Mouse (Mus musculus) T-cell, adult 2 months (primary cell): ENCODE data around the gene Lsamp.
"Not testable (repeated sequence)": the region's sequence is repeated elsewhere in the genome, so short reads cannot be mapped to it uniquely, and the experiment has no call there.

Source experiments
- DNase-seq: peaks from one replicate; pipeline ENCODE4 v3.0.0; 2022; ENCODE audit warnings: low spot score

The Lsamp gene

DNA sequence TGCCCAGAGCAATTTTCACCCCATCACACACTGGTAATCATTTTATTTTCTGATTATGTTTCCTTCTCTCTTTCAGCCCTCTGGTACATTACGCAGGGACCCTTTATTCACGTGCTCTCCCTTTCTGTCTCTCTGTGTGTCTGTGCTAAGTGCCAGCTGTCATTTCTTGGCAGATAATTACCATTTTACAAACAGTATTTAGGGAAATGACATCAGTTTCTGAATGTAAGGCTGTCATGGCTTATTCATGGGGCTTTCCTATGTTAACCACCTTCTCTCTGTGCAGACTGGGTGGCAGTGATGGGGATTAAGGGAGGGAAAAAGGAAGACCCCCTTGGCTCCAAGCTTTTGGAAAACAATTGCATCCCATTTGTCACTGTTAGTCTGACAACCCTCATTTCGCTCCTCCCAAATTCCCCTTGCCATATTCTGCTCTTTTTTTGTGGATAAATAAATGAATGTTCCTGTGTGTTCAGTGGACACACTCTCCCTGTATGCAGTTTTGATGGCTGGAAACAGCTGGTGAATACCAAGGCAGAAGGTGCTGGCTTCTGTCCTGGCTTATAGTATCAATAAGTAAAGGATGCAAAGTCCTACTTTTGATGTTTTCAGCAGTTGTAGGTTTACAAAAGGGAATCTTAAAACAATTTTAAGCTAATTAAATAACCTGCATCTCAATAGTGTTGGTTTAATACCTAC lies 520.2 kb downstream of the Lsamp start:
- no peak for DNase-seq

DNA sequence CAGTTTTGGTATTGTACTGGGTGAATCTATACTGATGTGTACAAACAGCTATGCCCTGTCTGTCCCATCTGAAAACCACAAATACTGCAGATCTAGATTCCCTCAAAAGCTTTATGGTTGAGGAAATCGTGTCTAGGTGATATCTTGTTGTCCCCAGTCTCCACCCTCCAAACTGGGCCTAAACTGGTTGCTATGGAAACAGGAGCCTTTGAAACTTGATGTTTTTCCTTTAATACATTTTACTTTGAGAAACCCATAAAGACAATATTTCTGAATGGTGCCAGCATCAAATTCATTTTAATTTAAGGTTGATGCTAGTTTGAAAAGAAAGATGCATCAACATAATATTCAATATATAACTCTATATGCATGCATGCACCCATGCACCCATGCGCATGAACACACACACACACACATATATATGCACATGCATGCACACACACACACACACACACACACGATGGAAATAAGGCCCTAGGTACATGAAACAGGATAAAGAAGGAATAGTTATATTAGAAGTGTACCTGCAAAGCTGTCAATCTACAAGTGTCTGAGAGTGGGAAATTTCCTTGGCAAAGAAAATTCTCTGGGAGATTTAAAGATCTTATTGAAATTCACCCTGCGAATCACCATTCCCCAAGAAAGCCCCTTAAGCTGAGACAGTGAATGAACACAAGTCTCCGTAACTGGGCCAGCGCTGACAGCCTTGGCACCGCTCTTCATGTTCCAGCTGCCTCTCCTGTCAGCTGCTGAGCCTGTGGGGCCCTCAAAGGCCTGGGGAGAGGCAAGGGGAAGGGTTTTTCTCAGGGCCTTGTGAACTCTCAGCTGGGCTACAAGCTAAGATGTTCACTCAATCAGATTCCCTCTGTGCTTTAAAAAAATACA lies 525.2 kb downstream of the Lsamp start:
- no peak for DNase-seq

DNA sequence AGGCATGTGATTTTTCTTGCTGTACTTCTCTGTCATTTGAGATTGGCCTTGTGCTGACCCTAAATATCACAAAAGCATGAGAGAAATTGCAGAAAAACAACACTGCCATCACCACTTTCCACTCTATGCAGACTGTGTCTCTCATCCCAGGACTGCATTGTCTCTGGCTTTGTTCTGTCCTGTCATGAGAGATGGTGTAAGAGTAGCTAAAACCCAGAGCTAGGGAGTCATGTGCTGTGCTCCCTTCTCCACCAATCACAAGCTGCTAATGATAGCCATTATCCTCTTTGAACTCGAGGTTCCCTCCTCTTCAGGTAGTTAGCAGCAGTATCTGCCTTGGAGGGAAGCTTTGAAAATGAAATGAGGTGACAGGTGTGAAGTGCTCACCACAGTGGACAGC lies 552.6 kb downstream of the Lsamp start:
- no peak for DNase-seq

DNA sequence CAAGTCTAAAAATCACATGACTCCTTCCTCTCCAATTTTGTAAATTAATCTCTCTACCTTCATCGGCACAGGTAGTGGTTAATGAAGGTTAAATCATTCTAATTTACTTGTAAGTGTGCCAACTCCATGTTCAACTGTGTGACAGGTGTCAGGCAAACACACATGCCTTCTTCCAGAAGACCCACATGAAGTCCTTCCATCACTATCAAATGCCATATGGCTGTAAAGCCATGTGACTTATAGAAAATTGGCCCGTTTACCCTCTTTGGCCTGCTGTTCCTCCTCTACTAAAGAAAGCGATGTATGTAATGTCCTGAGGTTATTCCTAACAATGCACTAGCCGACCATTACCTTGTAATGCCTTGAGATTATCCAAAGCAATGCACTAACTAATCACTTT lies 565.5 kb downstream of the Lsamp start:
- DNase-seq: no peak

DNA sequence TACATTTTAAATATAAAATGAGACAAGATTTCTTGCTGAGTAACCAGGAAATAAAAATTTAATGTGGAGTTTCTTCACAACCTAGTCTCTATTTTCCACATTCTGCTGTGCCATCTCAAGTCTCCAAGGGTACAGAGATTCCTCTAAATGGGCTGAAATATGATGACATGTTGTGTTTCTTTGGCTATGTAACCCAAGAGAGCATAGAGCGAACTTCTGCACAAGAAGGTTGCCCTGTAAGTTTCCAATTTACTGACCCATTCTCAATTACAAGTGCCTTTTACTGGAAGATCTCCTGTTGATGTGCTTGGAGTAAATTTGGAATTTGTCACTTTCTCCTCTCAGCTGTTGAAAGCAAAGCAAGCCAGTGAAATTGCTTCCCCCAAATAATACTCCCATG lies 571.4 kb downstream of the Lsamp start:
- DNase-seq: no peak

DNA sequence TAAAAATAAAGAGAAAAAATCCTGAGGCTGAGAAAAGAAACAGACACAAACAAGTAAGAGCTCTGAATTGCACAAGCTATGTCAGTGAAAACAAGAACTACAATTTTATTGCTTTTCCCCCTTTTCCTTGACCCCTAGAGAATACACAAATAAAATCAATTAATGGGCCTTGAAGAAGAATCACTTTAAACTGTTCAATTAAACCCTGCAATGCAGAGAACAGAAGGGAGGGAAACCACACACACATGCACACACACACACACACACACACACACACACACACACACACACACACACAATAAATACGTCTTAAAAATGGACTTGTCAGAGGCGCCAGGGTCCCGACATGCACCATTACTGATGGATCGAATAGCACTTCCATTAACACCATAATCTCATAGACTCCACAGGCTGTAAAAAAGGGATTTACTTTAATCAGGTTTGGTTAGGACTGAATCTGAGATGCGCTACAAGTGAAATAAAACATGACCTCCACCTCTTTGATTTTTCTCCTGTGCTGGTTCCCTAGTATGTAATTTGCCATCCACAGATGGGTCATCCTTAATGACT lies 573.6 kb downstream of the Lsamp start:
- DNase-seq: no peak

DNA sequence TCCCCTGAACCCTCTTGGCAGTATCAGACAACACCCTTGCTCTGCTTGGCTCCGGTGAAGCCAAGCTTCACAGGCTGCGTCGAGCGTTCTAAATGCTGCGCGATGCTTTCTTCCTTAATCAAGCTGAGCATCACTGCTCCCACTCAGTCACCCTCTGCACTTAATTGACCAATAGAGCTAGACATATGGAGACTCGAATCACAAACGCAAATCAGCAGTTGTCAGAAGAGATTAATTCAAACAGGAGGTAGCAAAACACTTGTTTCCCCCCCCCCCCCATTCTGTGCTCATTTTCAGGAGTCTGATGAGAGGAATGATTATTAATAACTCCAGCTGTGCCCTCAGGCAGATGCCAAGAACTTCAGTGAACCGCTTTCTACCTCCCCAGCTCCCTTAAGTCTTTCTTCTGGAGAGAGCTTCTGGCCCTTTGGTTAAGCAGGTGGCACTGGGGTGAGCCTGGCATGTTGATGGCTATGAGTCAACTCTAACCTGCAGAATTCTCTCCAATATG lies 583.3 kb downstream of the Lsamp start:
- DNase-seq: no peak

DNA sequence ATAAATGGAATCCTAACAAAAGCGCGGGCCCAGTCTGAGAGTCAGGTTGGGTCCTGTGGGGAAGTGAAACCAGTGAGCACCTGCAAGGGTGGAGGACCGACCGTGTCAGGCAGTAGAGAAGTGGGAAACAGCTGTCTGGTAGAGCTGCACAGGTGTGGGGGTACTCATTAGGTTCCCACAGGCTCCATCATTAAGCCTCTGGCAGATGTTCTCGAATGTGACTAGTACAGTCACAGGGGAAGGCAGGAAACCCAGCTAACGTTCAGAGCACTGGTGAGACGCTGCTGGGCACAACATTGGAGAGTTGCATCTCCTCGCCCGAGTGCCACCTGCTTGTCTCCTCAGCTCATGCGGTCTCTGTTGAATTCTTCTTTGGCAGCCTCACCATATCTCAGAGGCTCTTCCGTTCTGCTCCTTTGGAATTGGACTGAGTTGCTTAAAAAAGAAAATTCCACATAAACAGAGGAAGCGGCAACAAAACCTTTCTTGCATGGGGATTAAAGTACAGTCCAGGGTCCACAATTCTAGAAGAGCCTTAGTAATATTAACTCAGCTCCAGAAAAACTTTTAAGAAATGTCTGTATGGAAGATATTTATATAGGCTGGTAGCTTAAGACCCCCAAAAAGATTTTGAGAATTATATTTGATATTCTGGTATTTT lies 588.1 kb downstream of the Lsamp start:
- no peak for DNase-seq

DNA sequence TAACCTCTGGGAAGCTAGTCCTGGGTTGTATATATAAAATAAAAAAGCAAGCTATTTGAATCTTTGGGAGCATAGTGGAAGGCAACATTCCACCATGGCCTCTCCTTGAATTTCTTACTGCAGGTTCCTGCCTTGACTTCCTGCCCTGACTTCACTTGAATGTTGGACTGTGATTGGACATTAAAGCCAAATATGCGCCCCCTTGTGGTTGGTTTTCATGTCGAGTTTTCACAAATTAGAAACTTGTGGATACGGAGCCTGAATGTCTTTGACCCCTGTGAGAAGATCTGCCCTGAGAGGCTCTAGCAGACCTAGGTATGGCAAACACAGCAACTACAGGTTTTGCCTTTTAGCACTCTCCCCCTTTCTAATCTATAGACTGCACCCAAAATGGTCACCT lies 597.9 kb downstream of the Lsamp start:
- DNase-seq: no peak

DNA sequence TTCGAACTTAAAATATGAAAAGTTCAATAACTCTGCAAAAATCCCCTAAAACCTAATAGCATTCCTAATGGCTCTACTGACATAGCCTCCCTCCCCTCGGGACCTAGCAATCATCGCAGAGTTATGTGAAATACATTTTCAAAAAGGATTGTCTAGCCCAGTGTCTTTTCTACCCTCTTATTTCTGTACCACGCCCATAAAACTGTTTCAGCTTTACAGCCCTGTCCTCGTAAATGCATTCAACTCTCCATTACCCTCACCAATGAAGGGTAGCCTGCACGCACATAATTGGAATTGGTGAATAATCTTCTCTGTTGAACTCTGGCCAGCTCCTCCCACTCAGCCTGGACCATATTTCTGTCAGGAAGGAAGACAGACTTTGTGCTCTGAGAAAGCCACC lies 609.0 kb downstream of the Lsamp start:
- no peak for DNase-seq

DNA sequence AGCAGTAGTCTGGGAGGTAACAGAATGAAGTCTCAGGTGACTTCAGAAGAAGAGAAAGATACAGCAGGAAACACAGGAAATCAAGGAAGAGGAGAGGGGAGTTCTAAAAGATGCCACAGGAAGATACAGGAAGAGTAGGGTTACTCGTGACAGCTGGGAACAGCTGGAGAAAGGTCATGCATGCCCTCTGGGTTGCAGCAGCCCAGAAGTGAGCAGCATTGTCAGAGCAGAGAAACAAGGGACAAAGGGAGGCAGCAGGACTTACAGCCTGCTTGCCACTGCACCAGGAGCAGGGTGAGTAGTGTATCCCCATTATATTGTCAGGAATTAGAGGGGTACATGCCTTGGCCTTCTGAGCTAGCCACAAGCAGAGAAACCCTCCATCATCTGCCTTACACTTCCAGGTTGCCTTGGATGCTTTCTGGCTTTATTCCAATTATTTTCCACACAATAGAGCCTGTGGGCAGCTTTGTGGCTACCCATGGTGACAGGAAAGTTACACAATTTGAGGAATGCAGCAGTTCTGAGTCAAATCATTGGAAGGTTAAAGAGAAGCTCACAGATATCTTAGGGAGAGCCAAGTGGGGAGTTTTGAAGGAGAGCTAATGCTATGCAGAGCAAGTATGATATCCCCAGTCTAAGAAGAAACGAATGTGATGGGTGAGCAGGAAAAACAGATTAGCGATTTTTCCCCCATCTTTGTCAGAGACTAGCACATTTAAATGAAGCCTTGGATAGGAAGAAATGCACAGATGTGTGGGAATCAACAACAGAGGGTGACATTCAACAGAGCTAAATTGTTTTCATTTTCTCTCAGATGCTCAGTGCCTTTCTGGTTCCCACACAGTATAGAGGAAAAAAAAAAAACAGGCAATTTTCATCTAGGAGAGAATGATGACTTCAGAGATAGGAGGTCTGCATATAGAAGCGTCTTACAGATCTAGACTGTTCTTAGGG lies 617.5 kb downstream of the Lsamp start:
- no peak for DNase-seq

DNA sequence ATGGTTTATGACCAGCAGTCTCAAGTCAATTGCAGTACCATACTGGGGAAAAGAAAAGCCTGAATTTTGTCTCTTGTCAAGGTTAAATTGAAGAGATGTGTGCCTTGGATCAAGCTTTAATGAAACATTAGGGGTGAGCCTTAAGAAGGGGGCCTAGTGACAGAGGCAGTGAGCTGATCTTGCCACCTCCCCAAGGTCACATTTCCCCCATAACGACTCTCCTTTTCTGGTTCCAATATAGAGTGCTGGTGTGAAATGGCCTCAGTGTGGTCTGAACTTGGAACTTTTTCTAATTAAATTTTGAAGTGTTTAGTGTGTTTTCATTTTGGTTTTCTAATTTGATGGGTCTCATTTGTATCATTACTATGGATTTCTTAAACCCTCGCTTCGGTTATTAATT lies 623.3 kb downstream of the Lsamp start:
- no peak for DNase-seq

DNA sequence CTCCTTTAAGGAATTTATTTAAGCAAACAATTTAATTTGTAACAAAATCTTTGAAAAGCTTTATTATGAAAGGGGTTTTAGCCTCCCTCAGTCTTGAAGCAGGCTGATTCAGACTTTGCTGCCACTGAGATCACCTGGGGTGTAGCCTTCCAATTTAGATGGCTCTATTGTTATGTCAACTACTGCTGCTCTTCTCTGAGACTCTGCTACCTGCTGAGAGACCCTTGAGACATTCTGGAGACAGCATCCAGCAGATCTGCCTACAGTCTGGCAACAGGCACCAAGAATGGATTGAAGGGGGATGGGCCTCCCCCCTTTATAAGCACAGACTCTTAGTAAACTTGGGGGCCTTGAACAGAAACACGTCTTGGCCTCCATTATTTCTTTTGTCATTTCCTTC lies 632.5 kb downstream of the Lsamp start:
- DNase-seq: not testable (repeated sequence)

DNA sequence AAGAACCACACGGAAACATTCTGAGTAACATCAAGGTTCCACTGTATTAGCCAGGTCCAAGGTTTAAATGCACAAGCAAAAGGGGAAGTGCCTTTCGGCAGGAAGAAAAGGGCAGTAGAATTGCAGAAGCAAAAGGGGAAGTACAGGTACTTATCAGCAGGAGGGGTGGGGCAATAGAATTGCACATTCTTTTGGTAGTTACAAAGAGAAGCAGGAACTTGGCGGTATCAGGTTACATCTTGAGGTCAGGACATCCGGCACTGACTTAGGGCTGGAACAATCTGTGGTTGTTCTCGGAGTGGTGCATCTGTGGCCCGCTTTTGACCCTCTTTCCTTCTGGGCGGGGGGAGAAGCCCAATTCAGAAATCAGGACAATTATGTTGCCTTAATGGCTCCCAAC lies 636.9 kb downstream of the Lsamp start:
- not testable (repeated sequence) for DNase-seq

DNA sequence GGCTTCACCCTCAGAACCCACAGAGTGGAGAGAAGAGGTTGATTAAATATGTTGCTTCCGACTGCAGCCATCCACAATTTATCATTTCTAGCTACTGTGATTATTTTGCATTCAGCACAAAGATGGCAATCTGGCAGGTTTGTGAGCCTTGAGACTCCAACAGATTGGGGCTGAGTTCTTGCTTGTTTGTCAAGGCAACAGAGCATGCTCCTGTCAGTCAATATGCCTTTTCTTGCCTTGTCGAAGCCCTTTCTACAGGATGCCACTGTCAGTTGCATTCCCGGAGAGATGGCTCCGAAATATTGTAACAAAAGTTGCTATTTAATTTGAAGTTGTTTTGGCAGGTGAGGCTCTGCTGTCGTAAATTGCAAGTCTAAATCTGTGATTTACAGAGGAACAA lies 643.0 kb downstream of the Lsamp start:
- DNase-seq: no peak

DNA sequence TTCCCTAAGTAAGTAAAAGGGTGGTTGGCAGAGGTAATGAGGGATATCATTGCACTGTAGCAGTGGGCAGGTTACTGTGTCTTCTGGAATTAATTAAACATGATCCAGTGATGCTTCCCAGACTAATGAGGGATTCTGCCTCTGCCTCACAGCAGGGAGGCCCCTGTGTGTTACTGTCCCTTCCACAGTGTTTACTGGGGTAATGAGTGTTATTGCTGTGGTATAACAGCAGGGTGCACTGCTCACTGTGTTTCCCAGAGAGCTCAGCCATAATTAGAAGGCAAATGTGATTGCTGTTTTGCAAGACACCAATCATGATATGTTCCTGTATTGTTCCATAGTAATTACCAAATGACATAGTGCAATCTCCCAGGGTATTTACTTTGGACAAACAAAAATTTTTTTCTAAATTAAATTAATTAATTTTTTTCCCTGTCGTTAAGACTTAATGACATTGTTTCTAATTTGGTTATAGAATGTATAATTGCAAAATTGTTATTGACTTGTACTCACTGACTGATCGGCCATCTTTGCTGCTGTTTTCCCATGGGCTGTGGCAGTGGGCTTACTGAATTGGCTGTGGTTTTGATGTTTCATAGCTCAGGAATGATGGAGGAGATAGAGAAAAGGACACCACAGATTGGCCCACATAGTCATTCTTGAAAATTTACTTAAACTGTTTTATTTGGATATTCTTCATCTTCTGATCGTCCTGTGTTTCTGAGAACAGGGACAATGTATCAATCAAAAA lies 655.6 kb downstream of the Lsamp start:
- DNase-seq: no peak

DNA sequence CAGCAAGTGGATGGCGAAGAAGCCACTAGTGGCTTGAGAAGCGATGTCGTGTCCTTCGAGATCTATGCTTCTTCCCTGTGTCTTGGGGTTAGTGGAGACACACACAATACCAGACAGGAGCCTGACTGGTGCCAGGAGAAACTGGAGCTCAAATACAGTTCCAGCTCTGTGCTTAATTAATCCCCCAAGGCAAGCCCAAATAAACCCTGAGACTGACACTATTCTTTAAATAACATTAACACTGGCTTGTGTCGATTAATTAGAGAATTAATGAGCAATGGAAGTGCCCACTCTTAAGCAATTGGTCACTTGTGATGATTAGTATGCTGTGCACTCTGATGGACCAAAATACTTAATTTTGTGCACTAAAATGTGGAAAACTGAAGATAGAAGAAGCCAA lies 668.6 kb downstream of the Lsamp start:
- no peak for DNase-seq

DNA sequence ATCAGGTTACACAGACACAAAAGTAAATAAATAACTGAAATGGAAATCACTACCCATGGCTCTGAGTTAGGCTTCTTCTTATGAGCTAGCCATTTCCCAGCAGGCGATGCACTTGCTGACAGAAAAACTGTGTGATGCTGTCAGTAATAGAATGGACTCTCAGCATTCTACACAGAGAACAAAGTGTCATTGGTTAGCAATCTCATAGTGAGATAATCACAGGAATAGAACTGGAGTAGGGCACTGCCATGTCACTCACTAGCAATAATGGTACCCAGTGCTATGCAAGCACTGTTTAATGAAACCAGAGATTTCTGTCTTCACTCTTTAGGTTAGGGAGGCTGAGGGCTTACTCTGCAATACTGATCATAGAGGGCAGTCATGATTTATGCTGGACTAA lies 669.3 kb downstream of the Lsamp start:
- no peak for DNase-seq

DNA sequence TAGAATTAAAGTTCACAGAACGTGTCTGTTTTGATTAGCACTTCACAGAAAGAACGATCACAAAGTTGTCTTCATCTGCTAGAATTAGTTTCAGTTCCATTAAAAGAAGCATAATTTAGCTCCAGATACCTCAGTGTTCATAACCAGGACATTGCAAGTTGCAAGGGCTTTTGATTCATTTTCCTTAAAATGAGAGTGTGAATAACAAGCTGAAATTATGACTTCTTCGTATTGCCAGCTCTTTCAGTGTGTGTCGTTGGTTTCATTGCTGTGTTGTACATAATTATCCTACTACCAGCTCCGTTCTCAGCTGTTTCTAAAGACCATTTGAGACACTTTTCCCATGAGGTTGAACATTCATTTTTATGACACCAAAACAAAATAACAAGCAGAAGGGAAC lies 672.2 kb downstream of the Lsamp start:
- DNase-seq: no peak

DNA sequence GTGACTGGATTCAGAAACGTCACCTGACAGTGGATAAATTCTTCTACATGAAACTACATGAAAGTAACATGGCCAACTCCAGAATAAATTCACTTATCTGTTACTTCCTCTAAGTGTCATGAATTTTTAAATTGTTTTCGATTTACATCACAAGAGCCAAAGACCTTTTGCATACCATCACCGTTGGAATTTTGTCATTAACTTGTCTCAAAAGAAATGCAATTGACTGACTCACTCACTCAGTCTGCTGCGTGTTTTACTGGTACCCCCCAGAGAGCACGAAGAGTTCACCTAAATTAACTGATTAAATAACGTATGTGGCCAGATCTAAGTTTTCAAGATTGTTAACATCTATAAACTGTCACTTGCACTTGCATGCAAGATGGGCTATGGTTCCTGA lies 672.7 kb downstream of the Lsamp start:
- no peak for DNase-seq

DNA sequence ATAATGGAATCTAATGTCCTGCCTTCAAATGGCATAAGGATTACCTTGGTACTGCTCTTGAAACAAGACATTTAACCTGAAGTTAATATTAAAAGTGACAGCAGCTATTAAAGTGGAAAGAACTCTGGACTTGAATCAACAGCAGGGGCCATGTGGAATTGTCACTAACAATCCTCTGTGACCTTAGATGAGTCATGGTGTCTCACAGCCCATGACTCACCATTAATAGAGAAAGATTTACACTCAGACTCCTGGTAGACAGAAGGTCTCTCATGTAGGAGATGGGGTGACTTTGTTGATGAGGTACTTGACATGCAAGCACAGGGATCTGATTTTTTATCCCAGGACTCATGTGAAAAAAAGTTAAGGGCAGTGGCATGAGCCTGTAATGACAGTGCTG lies 701.4 kb downstream of the Lsamp start:
- no peak for DNase-seq
